Mouse (Mus musculus) hindbrain, postnatal 0 days (tissue): ENCODE measurements around the gene Arpc5. TPM values are rescaled to one million over a fixed set of nuclear protein-coding genes. Genes with fewer than 3 reads are reported as not detected.

Experiments used
- ATAC-seq: fragments of 200-750 bp; cut with Nextera tagmentation; 2 replicates; pipeline ENCODE4 v1.8.0; 2017; ENCODE audit warnings: mild to moderate bottlenecking, moderate TSS enrichment, moderate library complexity
- DNase-seq: peaks from one replicate; pipeline ENCODE4 v3.0.0-alpha.2; 2015; ENCODE audit warnings: low spot score
- H3K27ac ChIP-seq: fragments of 300-500 bp; sonication (generic); 2 replicates; pipeline ENCODE4 v1.5.1; 2014; ENCODE audit warnings: mild to moderate bottlenecking
- H3K27me3 ChIP-seq: fragments of 300-500 bp; sonication (generic); 2 replicates; pipeline ENCODE4 v1.6.1; 2014; ENCODE audit warnings: low read length, mixed read lengths; ENCODE audit not compliant: insufficient read depth
- H3K36me3 ChIP-seq: fragments of 300-500 bp; sonication (generic); 2 replicates; pipeline ENCODE4 v1.6.1; 2014; ENCODE audit warnings: low read length, mixed read lengths; ENCODE audit not compliant: insufficient read depth
- H3K4me1 ChIP-seq: fragments of 300-500 bp; sonication (generic); 2 replicates; pipeline ENCODE4 v1.6.1; 2014; ENCODE audit warnings: antibody characterized with exemption, low read length, mixed read lengths; ENCODE audit not compliant: insufficient read depth
- H3K4me2 ChIP-seq: fragments of 300-500 bp; sonication (generic); 2 replicates; pipeline ENCODE4 v1.6.1; 2014; ENCODE audit warnings: low read depth, mild to moderate bottlenecking, low read length, moderate library complexity, mixed read lengths
- H3K4me3 ChIP-seq: fragments of 300-500 bp; sonication (generic); 2 replicates; pipeline ENCODE4 v1.5.1; 2014; ENCODE audit warnings: low read length
- H3K9ac ChIP-seq: fragments of 300-500 bp; sonication (generic); replicated peaks from 2 replicates; pipeline ENCODE4 v1.6.1; 2014; ENCODE audit warnings: mild to moderate bottlenecking, low read length, moderate library complexity, mixed read lengths
- H3K9me3 ChIP-seq: fragments of 300-500 bp; sonication (generic); 2 replicates; pipeline ENCODE4 v1.6.1; 2016; ENCODE audit warnings: low read length, mixed read lengths
- CTCF ChIP-seq: IDR thresholded peaks from 2 replicates; pipeline ENCODE4 v1.5.1; 2016; ENCODE audit warnings: antibody characterized with exemption, control low read depth, low read depth
- WGBS: fragments of 180-500 bp; shearing (Covaris S2); extraction: QIAGEN DNeasy Blood & Tissue Kit; methylation state at CpG from one replicate; pipeline ENCODE4 v1.1.7; 2014; 5-methylcytosine and 5-hydroxymethylcytosine counted together
- polyA plus RNA-seq: library from polyadenylated mRNA; unstranded; fragments of >200 nt; fragmentation: Nextera tagmentation; extraction: Ambion mirVana; gene quantifications from 2 replicates; pipeline ENCODE4 v1.2.1, GENCODE M21; 2015
- total RNA-seq: library from RNA; depleted of rRNA; stranded (reverse); fragments of >200 nt; gene quantifications from 2 replicates; pipeline ENCODE4 v1.2.3, GENCODE M21; 2014

Arpc5 gene
- total and polyA plus RNA-seq, 2 experiments from 2014 or later: 118 to 319 TPM

DNA sequence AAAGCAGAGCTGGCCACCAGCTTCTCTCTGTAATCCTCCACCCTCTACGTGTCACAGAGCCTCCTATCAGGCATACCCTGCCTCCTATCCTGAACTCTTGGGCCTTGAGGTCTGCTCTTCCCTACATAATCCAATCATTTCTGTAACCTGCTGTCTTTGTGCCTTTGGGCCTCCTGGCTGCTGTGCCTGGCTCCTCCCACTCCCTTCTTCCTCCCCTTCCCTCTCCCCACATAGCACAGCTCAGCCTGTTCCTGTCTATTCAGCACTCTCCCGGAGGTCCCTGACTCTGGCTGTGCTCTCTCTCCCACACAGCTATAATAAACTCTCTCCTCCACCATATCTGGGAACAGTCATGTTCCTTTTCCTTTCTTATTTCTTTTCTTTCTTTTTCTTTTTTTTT is 33.6 kb downstream of the Arpc5 start, which contains the start of gene Ncf2:
TSS of gene Ncf2 (plus strand) at position 298 of the 400 bp plus-strand sequence.
- no peak for TF ChIP-seq CTCF
- no peaks in the 10 kb centered on the region for H3K9me3 ChIP-seq
- DNase-seq (peak; percentile 19), ATAC-seq (0 out of 2 replicates have a peak, but pooled peaks have one; percentile 59)
- H3K4me2 ChIP-seq: no peak within 1 kb of the TSS
- H3K4me1 ChIP-seq: no peaks in the 10 kb centered on the region
- no peak within 1 kb of the TSS for H3K9ac ChIP-seq
- H3K4me3 ChIP-seq: no peak within 1 kb of the TSS
- H3K27ac ChIP-seq: no peak within 1 kb of the TSS
- 21% methylated on average over 2 of the region's 2 CpGs for WGBS
- H3K27me3 ChIP-seq: no peaks in the 10 kb centered on the region
- no peaks in the 10 kb centered on the region for H3K36me3 ChIP-seq

DNA sequence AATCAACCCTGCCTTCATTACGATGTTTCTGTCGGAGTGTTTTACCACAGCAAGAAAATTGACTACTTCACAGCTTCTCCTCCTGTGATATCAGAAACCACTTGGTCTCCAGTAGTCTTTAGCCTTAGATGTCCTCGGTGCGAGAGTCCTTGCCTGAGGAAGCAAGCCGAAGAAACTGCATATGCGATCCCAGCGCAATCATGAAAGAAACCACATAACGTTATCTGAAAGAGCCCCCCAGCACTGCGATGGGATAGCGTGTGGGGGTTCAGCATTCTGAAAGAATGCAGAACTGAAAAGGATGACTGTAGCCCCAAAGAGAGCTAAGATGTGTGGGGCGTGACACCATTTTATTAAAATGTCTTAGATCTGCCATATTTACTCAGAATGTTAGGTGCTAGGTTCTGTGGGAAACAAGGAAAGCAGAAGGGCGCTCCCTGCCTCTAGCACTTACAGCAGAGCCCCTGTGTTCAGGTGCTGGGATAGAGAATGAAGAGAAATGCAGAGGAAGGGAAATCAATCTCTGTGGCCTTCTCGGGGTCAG is 34.4 kb downstream of the Arpc5 start:
- Histone ChIP-seq H3K4me3 (no peak overlapping the region), H3K27me3 (no peaks in the 10 kb centered on the region), H3K9ac (no peak overlapping the region), H3K4me2 (no peak overlapping the region), H3K27ac (no peak overlapping the region), H3K36me3 (no peaks in the 10 kb centered on the region), H3K4me1 (no peaks in the 10 kb centered on the region), H3K9me3 (no peaks in the 10 kb centered on the region)
- no peak for ATAC-seq
- no peak for DNase-seq
- WGBS: 87% methylated on average over 13 of the region's 13 CpGs
- no peak for TF ChIP-seq CTCF

DNA sequence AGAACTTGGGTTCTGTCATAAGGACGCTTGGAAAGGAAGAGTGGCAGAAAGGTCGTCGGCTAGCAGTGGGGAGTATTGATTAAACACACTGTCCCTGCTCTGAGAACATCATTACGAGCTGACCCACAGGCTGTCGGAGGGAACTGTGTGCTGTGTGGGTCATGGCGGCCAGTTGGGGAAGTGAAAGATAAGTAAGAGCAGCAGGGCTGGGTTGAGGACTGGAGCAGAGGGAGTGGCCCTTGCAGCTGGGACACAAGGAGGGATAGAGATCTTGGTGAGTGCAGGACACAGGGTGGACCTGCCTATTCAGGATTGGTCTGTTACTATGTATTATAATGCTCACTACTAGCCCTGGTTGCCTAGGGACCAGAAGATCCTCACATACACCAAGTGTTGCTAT is 38.6 kb downstream of the Arpc5 start:
- no peaks in the 10 kb centered on the region for H3K36me3 ChIP-seq
- no peak for TF ChIP-seq CTCF
- no peak overlapping the region for H3K27ac ChIP-seq
- WGBS: 87% methylated on average over 6 of the region's 6 CpGs
- peaks cover 4% of the 10 kb centered on the region; the same call in 1 of the 2 replicates for H3K4me1 ChIP-seq
- ATAC-seq (no peak), DNase-seq (no peak)
- no peak overlapping the region for H3K9ac ChIP-seq
- no peaks in the 10 kb centered on the region for H3K9me3 ChIP-seq
- H3K4me2 ChIP-seq: no peak overlapping the region
- no peaks in the 10 kb centered on the region for H3K27me3 ChIP-seq
- H3K4me3 ChIP-seq: no peak overlapping the region

DNA sequence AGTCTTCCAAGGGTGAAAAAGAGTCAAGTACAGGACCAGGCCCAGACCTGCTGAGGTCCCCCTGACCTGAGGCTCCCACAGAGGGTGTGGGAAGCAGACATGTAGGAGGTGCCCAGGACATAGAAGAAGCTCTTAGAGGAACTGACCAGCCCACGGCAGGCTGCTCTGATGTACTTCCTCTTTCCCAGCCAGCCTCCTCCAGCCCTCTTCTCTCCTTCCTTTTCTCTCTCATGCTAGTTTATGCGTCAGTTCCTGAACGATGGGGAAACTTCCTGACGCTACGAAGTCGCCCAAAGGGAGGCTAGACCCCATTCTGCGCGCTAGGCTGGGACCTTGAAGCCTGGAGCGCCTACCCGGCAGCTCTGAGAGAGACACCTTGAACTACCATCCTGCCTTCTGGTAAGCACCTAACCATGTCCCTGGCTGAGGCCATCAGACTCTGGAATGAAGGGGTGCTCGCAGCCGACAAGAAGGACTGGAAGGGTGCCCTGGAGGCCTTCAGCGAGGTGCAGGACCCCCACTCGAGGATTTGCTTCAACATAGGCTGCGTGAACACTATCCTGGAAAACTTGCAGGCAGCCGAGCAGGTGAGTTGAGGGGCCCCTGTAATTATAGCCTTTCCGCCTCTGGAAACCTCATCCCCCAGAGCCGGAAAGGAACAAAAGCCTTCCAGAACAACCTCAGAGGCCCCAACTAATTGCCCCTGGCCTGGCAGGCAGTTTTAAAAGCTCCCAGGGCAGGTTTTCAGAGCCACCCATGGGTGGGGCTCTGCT is 41.5 kb downstream of the Arpc5 start:
- no peak for TF ChIP-seq CTCF
- H3K9ac ChIP-seq: no peak overlapping the region
- no peak overlapping the region for H3K4me2 ChIP-seq
- no peaks in the 10 kb centered on the region for H3K27me3 ChIP-seq
- H3K36me3 ChIP-seq: no peaks in the 10 kb centered on the region
- no peak overlapping the region for H3K4me3 ChIP-seq
- 80% methylated on average over 18 of the region's 18 CpGs for WGBS
- no peaks in the 10 kb centered on the region for H3K9me3 ChIP-seq
- ATAC-seq (no peak), DNase-seq (no peak)
- peaks cover 5% of the 10 kb centered on the region; the same call in 1 of the 2 replicates for H3K4me1 ChIP-seq
- H3K27ac ChIP-seq: no peak overlapping the region

DNA sequence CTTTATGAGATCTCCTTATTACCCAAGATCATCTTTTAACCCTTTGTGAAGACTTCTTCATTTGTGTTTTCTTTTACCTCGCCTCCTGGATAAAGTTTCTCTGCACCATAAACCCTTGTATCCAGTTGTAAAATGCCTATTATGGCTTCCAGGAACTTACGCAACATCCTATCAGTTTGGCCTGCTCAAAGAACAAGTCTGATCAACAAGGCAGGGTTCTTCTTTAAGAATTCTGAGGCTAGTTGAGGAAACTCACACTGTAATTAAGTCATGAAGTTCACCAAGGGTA is 42.0 kb downstream of the Arpc5 start:
- no peak for TF ChIP-seq CTCF
- Histone ChIP-seq H3K36me3 (no peaks in the 10 kb centered on the region), H3K27ac (no peak overlapping the region), H3K4me2 (no peak overlapping the region), H3K9me3 (no peaks in the 10 kb centered on the region), H3K4me3 (no peak overlapping the region), H3K4me1 (peaks cover 5% of the 10 kb centered on the region; the same call in 1 of the 2 replicates), H3K9ac (no peak overlapping the region), H3K27me3 (no peaks in the 10 kb centered on the region)
- DNase-seq (no peak), ATAC-seq (no peak)
- WGBS: 97% methylated on average over 2 of the region's 2 CpGs

DNA sequence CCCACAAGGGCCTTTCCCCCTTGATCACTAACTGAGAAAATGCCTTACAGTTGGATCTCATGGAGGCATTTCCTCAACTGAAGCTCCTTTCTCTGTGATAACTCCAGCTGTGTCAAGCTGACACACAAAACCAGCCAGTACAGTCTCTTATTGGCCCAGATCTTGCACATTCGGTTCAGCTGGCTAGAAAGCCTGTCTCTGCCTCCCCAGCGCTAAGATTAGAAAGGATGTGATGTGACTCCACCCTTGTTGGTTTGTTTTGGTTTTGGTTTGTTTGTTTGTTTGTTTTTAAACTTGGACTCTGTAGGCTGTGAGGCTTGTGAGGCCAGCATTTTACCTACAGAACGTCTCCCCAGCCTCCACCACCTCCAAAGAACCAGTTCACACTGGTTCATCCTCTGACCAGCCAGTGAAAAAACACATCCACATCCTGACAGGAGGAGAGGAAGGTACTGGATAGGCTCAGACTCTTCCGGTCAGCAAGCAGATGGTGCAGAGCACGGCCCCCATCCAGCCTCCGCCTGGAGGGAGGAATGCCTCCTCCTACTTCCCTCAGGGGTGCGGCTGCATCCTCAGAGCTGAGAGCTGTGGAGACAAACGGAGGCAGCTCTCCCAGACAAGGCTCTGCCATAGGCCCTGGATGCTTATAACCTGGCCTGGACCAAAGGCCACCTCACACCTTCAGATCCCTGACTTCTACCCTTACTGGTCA is 43.4 kb downstream of the Arpc5 start:
- WGBS: 31% methylated on average over 8 of the region's 8 CpGs
- Histone ChIP-seq H3K9ac (no peak overlapping the region), H3K4me3 (no peak overlapping the region), H3K9me3 (no peaks in the 10 kb centered on the region), H3K27ac (peak overlapping the region; percentile 36; the same call in 1 of the 2 replicates), H3K4me1 (peaks cover 5% of the 10 kb centered on the region; the same call in 1 of the 2 replicates), H3K27me3 (no peaks in the 10 kb centered on the region), H3K36me3 (no peaks in the 10 kb centered on the region), H3K4me2 (no peak overlapping the region)
- ATAC-seq (peak; percentile 76; the same call in 1 of the 2 replicates), DNase-seq (no peak)
- no peak for TF ChIP-seq CTCF
